ENCODE assay signal across 9 mouse cellular contexts in genomic region chr2:102258682-102259081, GRCm38 (mm10).
DNase-seq lines count a peak whose midpoint lies in the region; ATAC-seq and TF ChIP-seq lines count a peak whose summit lies in the region.
"Had no signal": no experiment of that assay in that cellular context is flagged by ENCODE, and none has a peak within 500 bp of the region (broad histone marks: within the 10 kb centered on the region; RNA-seq: fewer than 3 reads in every experiment).

No protein-coding gene starts in this region.

- H3K4me2 ChIP-seq in heart, postnatal 0 days (ENCODE audit: low read depth, low read length), result peak overlapping the region; percentile 35; the same call in 1 of the 2 replicates
- H3K4me2 ChIP-seq in embryonic facial prominence, embryonic 14.5 days (ENCODE audit: low read depth, low read length), result peak overlapping the region; percentile 43; the same call in 1 of the 2 replicates
- peak overlapping the region; percentile 38; the same call in 1 of the 2 replicates for H3K4me2 ChIP-seq in hindbrain, embryonic 13.5 days
- no peak overlapping the region; the same call in 1 of the 2 replicates for H3K4me2 ChIP-seq in midbrain, embryonic 16.5 days (ENCODE audit: low read length)

- TF ChIP-seq EP300 in heart, postnatal 0 days (IDR thresholded peaks at IDR 0.05; ENCODE audit: low read depth), result no peak

- no peaks in the 10 kb centered on the region for H3K9me3 ChIP-seq in heart, postnatal 0 days (replicated peaks; ENCODE audit: control insufficient read depth, low read length)
- no peaks in the 10 kb centered on the region for H3K9me3 ChIP-seq in embryonic facial prominence, embryonic 14.5 days (ENCODE audit: control insufficient read depth, low read length)
- H3K9me3 ChIP-seq in hindbrain, embryonic 13.5 days, result no peaks in the 10 kb centered on the region
- no peaks in the 10 kb centered on the region for H3K9me3 ChIP-seq in midbrain, embryonic 16.5 days (replicated peaks; ENCODE audit: control insufficient read depth, low read length, poor library complexity, severe bottlenecking)
- H3K9me3 ChIP-seq: G1E had no signal

- DNase-seq in heart, postnatal 0 days (ENCODE audit: low spot score), result no peak
- no peak for DNase-seq in heart, adult 18-20 months
- no peak for DNase-seq in embryonic facial prominence, embryonic 14.5 days (ENCODE audit: low spot score)
- no peak for DNase-seq in layer of hippocampus, adult 9-11 months
- DNase-seq: lung, adult 18-20 months had no signal

- H3K27me3 ChIP-seq in heart, postnatal 0 days (ENCODE audit: control insufficient read depth, insufficient read depth, low read length), result 0 out of 2 replicates have a peak, but pooled peaks cover 18% of the 10 kb centered on the region
- peaks cover 11% of the 10 kb centered on the region; the same call in 1 of the 2 replicates for H3K27me3 ChIP-seq in embryonic facial prominence, embryonic 14.5 days (replicated peaks; ENCODE audit: control insufficient read depth, insufficient read depth, low read length)
- H3K27me3 ChIP-seq in hindbrain, embryonic 13.5 days, result peaks cover 22% of the 10 kb centered on the region
- H3K27me3 ChIP-seq in midbrain, embryonic 16.5 days (ENCODE audit: control insufficient read depth, insufficient read depth, low read depth, low read length), result no peaks in the 10 kb centered on the region

- H3K36me3 ChIP-seq in heart, postnatal 0 days (replicated peaks; ENCODE audit: control insufficient read depth, insufficient read depth, low read length), result no peaks in the 10 kb centered on the region
- H3K36me3 ChIP-seq in embryonic facial prominence, embryonic 14.5 days (ENCODE audit: control insufficient read depth, insufficient read depth, low read length), result no peaks in the 10 kb centered on the region
- H3K36me3 ChIP-seq in hindbrain, embryonic 13.5 days, result no peaks in the 10 kb centered on the region
- no peaks in the 10 kb centered on the region for H3K36me3 ChIP-seq in midbrain, embryonic 16.5 days (ENCODE audit: control insufficient read depth, insufficient read depth, low read length)
- H3K36me3 ChIP-seq: G1E had no signal

- no peak overlapping the region for H3K4me3 ChIP-seq in heart, postnatal 0 days (ENCODE audit: low read depth, low read length)
- no peak overlapping the region for H3K4me3 ChIP-seq in embryonic facial prominence, embryonic 14.5 days (ENCODE audit: low read depth, low read length)
- no peak overlapping the region for H3K4me3 ChIP-seq in hindbrain, embryonic 13.5 days
- H3K4me3 ChIP-seq in midbrain, embryonic 16.5 days (ENCODE audit: low read depth, low read length), result no peak overlapping the region

- no peak overlapping the region for H3K9ac ChIP-seq in heart, postnatal 0 days (replicated peaks; ENCODE audit: low read depth, low read length)
- no peak overlapping the region for H3K9ac ChIP-seq in embryonic facial prominence, embryonic 14.5 days (ENCODE audit: low read depth, low read length)
- no peak overlapping the region for H3K9ac ChIP-seq in hindbrain, embryonic 13.5 days
- H3K9ac ChIP-seq in midbrain, embryonic 16.5 days (ENCODE audit: low read depth, low read length), result no peak overlapping the region

- H3K4me1 ChIP-seq in heart, postnatal 0 days (ENCODE audit: control insufficient read depth, insufficient read depth), result peaks cover 18% of the 10 kb centered on the region
- H3K4me1 ChIP-seq in embryonic facial prominence, embryonic 14.5 days (ENCODE audit: control insufficient read depth, insufficient read depth, low read length), result peaks cover 21% of the 10 kb centered on the region
- peaks cover 23% of the 10 kb centered on the region for H3K4me1 ChIP-seq in hindbrain, embryonic 13.5 days (replicated peaks)
- H3K4me1 ChIP-seq in midbrain, embryonic 16.5 days (ENCODE audit: control insufficient read depth, insufficient read depth, low read length), result peaks cover 16% of the 10 kb centered on the region

- ATAC-seq in heart, postnatal 0 days (ENCODE audit: insufficient read depth, low read depth), result no peak
- ATAC-seq in embryonic facial prominence, embryonic 14.5 days (ENCODE audit: low read depth), result no peak
- 0 out of 2 replicates have a peak, but pooled peaks have one; percentile 4 for ATAC-seq in hindbrain, embryonic 13.5 days (ENCODE audit: low FRiP score)
- peak; percentile 56; the same call in 1 of the 2 replicates for ATAC-seq in midbrain, embryonic 16.5 days
- ATAC-seq in cerebellum, adult (ENCODE audit: insufficient number of reproducible peaks, low FRiP score, low TSS enrichment), result no peak

- WGBS in heart, postnatal 0 days, result 25% methylated on average over 8 of the region's 8 CpGs
- 28% methylated on average over 8 of the region's 8 CpGs for WGBS in embryonic facial prominence, embryonic 14.5 days
- 27% methylated on average over 8 of the region's 8 CpGs for WGBS in hindbrain, embryonic 13.5 days
- 23% methylated on average over 8 of the region's 8 CpGs for WGBS in midbrain, embryonic 16.5 days

- no peak for TF ChIP-seq CTCF in heart, postnatal 0 days (IDR thresholded peaks at IDR 0.05; ENCODE audit: low read depth)

- no peak overlapping the region; the same call in 1 of the 2 replicates for H3K27ac ChIP-seq in heart, postnatal 0 days (ENCODE audit: low read depth)
- no peak overlapping the region for H3K27ac ChIP-seq in embryonic facial prominence, embryonic 14.5 days (replicated peaks; ENCODE audit: low read depth, low read length)
- no peak overlapping the region for H3K27ac ChIP-seq in hindbrain, embryonic 13.5 days
- H3K27ac ChIP-seq in midbrain, embryonic 16.5 days (ENCODE audit: low read length), result no peak overlapping the region

Comparison
In these comparisons a context has a peak if more than half of its experiments do, and no peak if none do; other contexts are left out.
1. ATAC-seq: peak in hindbrain, embryonic 13.5 days (single experiment) and midbrain, embryonic 16.5 days (single experiment); none in heart, postnatal 0 days (single experiment), embryonic facial prominence, embryonic 14.5 days (single experiment) and cerebellum, adult (single experiment).